Comparison of ENCODE assay signal across 14 mouse cellular contexts in genomic region chr15:61308936-61309335, GRCm38 (mm10).
A peak's percentile ranks its signal among the peaks of the same experiment; 100 is the strongest.
DNase-seq lines count a peak whose midpoint lies in the region; ATAC-seq lines count a peak whose summit lies in the region.
"Had no signal": no experiment of that assay in that cellular context is flagged by ENCODE, and none has a peak within 500 bp of the region (broad histone marks: within the 10 kb centered on the region; RNA-seq: fewer than 3 reads in every experiment).

No protein-coding gene starts in this region.

- no peaks in the 10 kb centered on the region for H3K27me3 ChIP-seq in hindbrain, embryonic 16.5 days (replicated peaks; ENCODE audit: control insufficient read depth, insufficient read depth, low read length)
- H3K27me3 ChIP-seq: hindbrain, embryonic 13.5 days; neural tube, embryonic 13.5 days had no signal

- 83% methylated on average over 4 of the region's 4 CpGs for WGBS in hindbrain, embryonic 16.5 days

- peak; percentile 94 for DNase-seq in 3T3-L1 (ENCODE audit: low read depth, low spot score)
- DNase-seq in Muller cell, postnatal 12 days (ENCODE audit: inconsistent ontology term): peak; percentile 85
- peak; percentile 99 for DNase-seq in gonadal fat pad, adult 2 months (ENCODE audit: low read depth)
- peak; percentile 51 to 56 for DNase-seq in kidney, postnatal 36 days
- no peak for DNase-seq in T-cell, adult 2 months (ENCODE audit: low spot score)
- DNase-seq: embryo, embryonic 11 days; right cerebral cortex, postnatal 4 days; thymus, adult 18-20 months had no signal

- no peak overlapping the region for H3K9ac ChIP-seq in hindbrain, embryonic 16.5 days (ENCODE audit: low read depth, low read length)
- H3K9ac ChIP-seq: hindbrain, embryonic 13.5 days; neural tube, embryonic 13.5 days had no signal

- no peak for ATAC-seq in hindbrain, embryonic 16.5 days
- no peak for ATAC-seq in erythroblast, adult 5-6 weeks (replicated peaks; ENCODE audit: low FRiP score, poor library complexity, severe bottlenecking)

- no peak overlapping the region for H3K4me3 ChIP-seq in hindbrain, embryonic 16.5 days (ENCODE audit: low read length)
- H3K4me3 ChIP-seq: hindbrain, embryonic 13.5 days; midbrain, embryonic 10.5 days; neural tube, embryonic 13.5 days had no signal

- no peaks in the 10 kb centered on the region for H3K36me3 ChIP-seq in hindbrain, embryonic 16.5 days (ENCODE audit: control insufficient read depth, insufficient read depth, low read length)
- H3K36me3 ChIP-seq: hindbrain, embryonic 13.5 days; midbrain, embryonic 10.5 days; neural tube, embryonic 13.5 days had no signal

- no peaks in the 10 kb centered on the region for H3K9me3 ChIP-seq in hindbrain, embryonic 16.5 days (ENCODE audit: control insufficient read depth, low read length)
- H3K9me3 ChIP-seq: hindbrain, embryonic 13.5 days; midbrain, embryonic 10.5 days; neural tube, embryonic 13.5 days had no signal

- no peak overlapping the region for H3K27ac ChIP-seq in hindbrain, embryonic 16.5 days (ENCODE audit: low read depth, low read length)
- H3K27ac ChIP-seq: hindbrain, embryonic 13.5 days; midbrain, embryonic 10.5 days; neural tube, embryonic 13.5 days had no signal

- H3K4me2 ChIP-seq in hindbrain, embryonic 16.5 days (ENCODE audit: low read length): no peak overlapping the region
- H3K4me2 ChIP-seq: hindbrain, embryonic 13.5 days; liver, embryonic 11.5 days; neural tube, embryonic 13.5 days had no signal

- H3K4me1 ChIP-seq in hindbrain, embryonic 16.5 days (ENCODE audit: control insufficient read depth, insufficient read depth, low read depth, low read length): no peaks in the 10 kb centered on the region
- H3K4me1 ChIP-seq: hindbrain, embryonic 13.5 days; midbrain, embryonic 10.5 days; neural tube, embryonic 13.5 days had no signal
